Mouse (Mus musculus) embryonic facial prominence, embryonic 12.5 days (tissue): Measurements from ENCODE around the gene Gm11555. TPM values are rescaled to one million over a fixed set of nuclear protein-coding genes. Genes with fewer than 3 reads are reported as not detected.
"Not testable (repeated sequence)": the region's sequence is repeated elsewhere in the genome, so short reads cannot be mapped to it uniquely, and the experiment has no call there.

Source experiments
- ATAC-seq: fragments of 200-750 bp; cut with Nextera tagmentation; 2 replicates; pipeline ENCODE4 v1.8.0; 2017; ENCODE audit not compliant: insufficient number of reproducible peaks, insufficient read depth, low FRiP score, low TSS enrichment
- H3K27ac ChIP-seq: fragments of 300-500 bp; sonication (generic); 2 replicates; pipeline ENCODE4 v1.5.1; 2016; ENCODE audit warnings: mild to moderate bottlenecking
- H3K27me3 ChIP-seq: fragments of 300-500 bp; sonication (generic); 2 replicates; pipeline ENCODE4 v1.6.1; 2016; ENCODE audit warnings: mild to moderate bottlenecking, moderate library complexity
- H3K36me3 ChIP-seq: fragments of 300-500 bp; sonication (generic); 2 replicates; pipeline ENCODE4 v1.6.1; 2016; ENCODE audit warnings: mild to moderate bottlenecking
- H3K4me1 ChIP-seq: fragments of 300-500 bp; sonication (generic); 2 replicates; pipeline ENCODE4 v1.6.1; 2016
- H3K4me2 ChIP-seq: fragments of 300-500 bp; sonication (generic); replicated peaks from 2 replicates; pipeline ENCODE4 v1.6.1; 2016; ENCODE audit warnings: mild to moderate bottlenecking, moderate library complexity
- H3K4me3 ChIP-seq: fragments of 300-500 bp; sonication (generic); 2 replicates; pipeline ENCODE4 v1.5.1; 2016; ENCODE audit warnings: mild to moderate bottlenecking
- H3K9ac ChIP-seq: fragments of 300-500 bp; sonication (generic); 2 replicates; pipeline ENCODE4 v1.6.1; 2016; ENCODE audit warnings: mild to moderate bottlenecking, moderate library complexity
- H3K9me3 ChIP-seq: fragments of 300-500 bp; sonication (generic); 2 replicates; pipeline ENCODE4 v1.6.1; 2016; ENCODE audit warnings: mild to moderate bottlenecking, moderate library complexity
- WGBS: fragments of 180-500 bp; shearing (Covaris S2); methylation state at CpG from one replicate; pipeline ENCODE4 v1.1.7; 2016; 5-methylcytosine and 5-hydroxymethylcytosine counted together
- polyA plus RNA-seq: library from polyadenylated mRNA; unstranded; fragments of >200 nt; fragmentation: Nextera tagmentation; extraction: Ambion mirVana; gene quantifications from 2 replicates; pipeline ENCODE4 v1.2.1, GENCODE M21; 2016

Gm11555 gene
- polyA plus RNA-seq, 1 experiment from 2014 or later = not detected

DNA sequence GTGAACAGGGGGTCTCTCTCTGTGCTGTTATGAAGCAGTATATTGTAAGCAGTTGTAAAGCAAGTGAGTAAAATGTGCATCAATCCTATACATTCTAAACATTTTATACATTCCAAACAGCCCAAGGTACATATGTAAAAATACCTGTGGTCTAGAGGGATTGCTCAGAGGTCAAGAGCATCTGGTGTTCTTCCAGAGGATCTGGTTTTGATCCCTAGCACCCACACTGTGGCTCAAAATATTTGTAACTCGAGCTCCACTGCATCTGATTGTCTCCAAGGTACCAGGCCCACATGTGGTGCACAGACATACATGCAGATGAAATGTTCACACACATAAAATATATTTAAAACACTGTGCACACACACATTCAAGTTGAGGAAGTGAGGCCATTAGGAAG is 9.1 kb downstream of the Gm11555 start:
- H3K9me3 ChIP-seq = no peaks in the 10 kb centered on the region
- no peak overlapping the region for H3K9ac ChIP-seq
- no peaks in the 10 kb centered on the region for H3K27me3 ChIP-seq
- no peak overlapping the region for H3K4me2 ChIP-seq
- ATAC-seq = no peak
- no peak overlapping the region for H3K27ac ChIP-seq
- H3K36me3 ChIP-seq = no peaks in the 10 kb centered on the region
- no peak overlapping the region for H3K4me3 ChIP-seq
- 0 out of 2 replicates have a peak, but pooled peaks cover 3% of the 10 kb centered on the region for H3K4me1 ChIP-seq
- WGBS = 23% methylated on average over 1 of the region's 1 CpGs

DNA sequence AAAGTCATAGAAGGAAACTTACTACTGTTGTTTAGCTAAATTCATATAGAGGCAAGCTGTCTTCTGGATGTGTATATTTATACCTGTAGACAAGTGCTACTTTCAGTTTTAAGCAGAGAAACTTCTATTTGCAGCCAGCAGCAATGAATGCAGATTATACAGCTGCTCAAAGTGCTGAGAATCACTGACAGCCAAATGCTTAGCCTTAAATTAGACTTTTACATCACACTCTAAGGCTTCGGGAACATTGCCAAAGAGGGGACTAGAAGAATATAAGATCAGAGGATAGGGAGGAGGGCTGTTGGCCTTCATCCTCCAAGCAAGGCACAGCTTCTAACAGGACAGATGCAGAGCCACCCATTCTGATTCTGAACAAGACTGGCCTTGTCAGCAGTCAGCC is 12.9 kb downstream of the Gm11555 start:
- H3K9ac ChIP-seq = no peak overlapping the region

GRCm38 (mm10) chr11:99634653-99635134 is 15.3 kb downstream of the Gm11555 start, which contains the start of gene Krtap4-2:
TSS of gene Krtap4-2 (minus strand) at chr11:99635084.
- H3K27ac ChIP-seq = no peak within 1 kb of the TSS
- H3K36me3 ChIP-seq = no peaks in the 10 kb centered on the region
- no peaks in the 10 kb centered on the region for H3K9me3 ChIP-seq
- H3K4me3 ChIP-seq = no peak within 1 kb of the TSS
- ATAC-seq = no peak
- no peak within 1 kb of the TSS for H3K9ac ChIP-seq
- no peaks in the 10 kb centered on the region for H3K4me1 ChIP-seq
- no peak within 1 kb of the TSS for H3K4me2 ChIP-seq
- no peaks in the 10 kb centered on the region; the same call in 1 of the 2 replicates for H3K27me3 ChIP-seq
- 36% methylated on average over 8 of the region's 8 CpGs for WGBS

More for the DNA sequence above, 12.9 kb downstream of the Gm11555 start:
- no peak overlapping the region for H3K4me2 ChIP-seq
- no peaks in the 10 kb centered on the region; the same call in 1 of the 2 replicates for H3K27me3 ChIP-seq
- H3K9me3 ChIP-seq = no peaks in the 10 kb centered on the region
- H3K4me3 ChIP-seq = no peak overlapping the region
- H3K4me1 ChIP-seq = 0 out of 2 replicates have a peak, but pooled peaks cover 3% of the 10 kb centered on the region
- ATAC-seq = no peak
- no peak overlapping the region for H3K27ac ChIP-seq
- no peaks in the 10 kb centered on the region for H3K36me3 ChIP-seq
- WGBS = 70% methylated on average over 1 of the region's 1 CpGs

DNA sequence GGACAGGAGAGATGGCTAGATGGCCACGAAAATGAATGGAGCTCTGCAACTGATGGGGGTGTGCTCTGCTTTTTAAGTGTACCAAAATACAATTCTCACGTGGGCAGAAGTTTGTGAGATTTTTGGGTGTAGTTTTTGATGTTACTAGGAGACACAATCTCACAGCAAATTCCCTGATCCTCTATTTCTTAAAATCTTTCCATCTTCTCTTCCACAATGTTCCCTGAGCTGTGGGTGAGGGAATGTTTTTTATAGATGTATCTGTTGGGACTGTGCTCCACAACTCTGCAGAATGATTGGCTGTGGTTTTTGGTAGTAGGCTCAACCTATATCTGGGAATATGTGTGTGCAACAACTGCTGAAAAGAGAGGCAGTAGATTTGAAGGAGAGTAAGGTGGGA is 16.7 kb downstream of the Gm11555 start:
- Histone ChIP-seq H3K27ac (no peak overlapping the region), H3K27me3 (no peaks in the 10 kb centered on the region; the same call in 1 of the 2 replicates), H3K4me2 (no peak overlapping the region), H3K36me3 (no peaks in the 10 kb centered on the region), H3K4me3 (no peak overlapping the region), H3K4me1 (no peaks in the 10 kb centered on the region), H3K9me3 (no peaks in the 10 kb centered on the region), H3K9ac (no peak overlapping the region)
- WGBS = 64% methylated on average over 2 of the region's 2 CpGs
- no peak for ATAC-seq

GRCm38 (mm10) chr11:99630890-99631289 is 19.1 kb downstream of the Gm11555 start:
- Histone ChIP-seq H3K9me3 (no peaks in the 10 kb centered on the region), H3K9ac (no peak overlapping the region), H3K27ac (no peak overlapping the region), H3K36me3 (no peaks in the 10 kb centered on the region), H3K4me2 (no peak overlapping the region), H3K4me1 (no peaks in the 10 kb centered on the region), H3K4me3 (no peak overlapping the region), H3K27me3 (no peaks in the 10 kb centered on the region; the same call in 1 of the 2 replicates)
- 72% methylated on average over 3 of the region's 3 CpGs for whole genome bisulfite sequencing
- no peak for ATAC-seq

- Histone ChIP-seq H3K9ac (no peak within 1 kb of the TSS), H3K9me3 (no peaks in the 10 kb centered on the region), H3K4me2 (no peak within 1 kb of the TSS), H3K27me3 (no peaks in the 10 kb centered on the region), H3K36me3 (no peaks in the 10 kb centered on the region), H3K4me1 (no peaks in the 10 kb centered on the region), H3K27ac (no peak within 1 kb of the TSS), H3K4me3 (no peak within 1 kb of the TSS)
- 81% methylated on average over 4 of the region's 4 CpGs for WGBS
- no peak for ATAC-seq
These were observed 21.9 kb downstream of the Gm11555 start, which contains the start of gene Krtap4-1 for GRCm38 (mm10) chr11:99628138-99628537. TSS of gene Krtap4-1 (minus strand) at chr11:99628238.

DNA sequence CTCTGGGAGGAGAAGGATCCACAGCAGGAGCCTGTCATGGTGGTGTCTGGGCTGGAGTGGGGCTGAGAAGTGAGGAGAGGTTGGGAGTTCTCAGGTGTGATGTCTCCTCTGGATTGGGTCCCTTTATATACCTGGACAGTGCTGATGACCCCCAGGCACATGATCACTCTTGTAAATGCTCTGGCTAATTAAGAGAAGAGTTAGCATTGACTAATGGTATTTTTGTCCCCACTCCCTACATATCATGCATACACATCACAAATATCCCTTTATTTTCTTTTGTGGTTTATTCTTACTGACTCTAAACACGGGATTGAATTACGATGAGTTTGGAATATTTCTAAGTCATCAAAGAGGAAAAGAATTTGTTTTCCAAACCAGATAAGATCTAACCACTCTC is 29.7 kb downstream of the Gm11555 start, which contains the start of gene Gm11562:
Gene Gm11562 (minus strand): TSS at position 101 of the 400 bp plus-strand sequence.
- WGBS = 86% methylated on average over 2 of the region's 2 CpGs
- H3K36me3 ChIP-seq = no peaks in the 10 kb centered on the region
- H3K4me2 ChIP-seq = no peak within 1 kb of the TSS
- ATAC-seq = no peak
- H3K4me1 ChIP-seq = no peaks in the 10 kb centered on the region
- H3K9me3 ChIP-seq = no peaks in the 10 kb centered on the region
- no peaks in the 10 kb centered on the region for H3K27me3 ChIP-seq
- no peak within 1 kb of the TSS for H3K27ac ChIP-seq
- H3K4me3 ChIP-seq = no peak within 1 kb of the TSS
- no peak within 1 kb of the TSS for H3K9ac ChIP-seq

GRCm38 (mm10) chr11:99614796-99615363 is 35.2 kb downstream of the Gm11555 start, which contains the start of gene Krtap2-4:
TSS of gene Krtap2-4 (minus strand) at chr11:99614846.
- H3K4me3 ChIP-seq = no peak within 1 kb of the TSS
- H3K27ac ChIP-seq = no peak within 1 kb of the TSS
- H3K4me1 ChIP-seq = no peaks in the 10 kb centered on the region
- no peak within 1 kb of the TSS for H3K9ac ChIP-seq
- H3K9me3 ChIP-seq = no peaks in the 10 kb centered on the region
- no peaks in the 10 kb centered on the region for H3K27me3 ChIP-seq
- ATAC-seq = no peak
- no peaks in the 10 kb centered on the region for H3K36me3 ChIP-seq
- no peak within 1 kb of the TSS for H3K4me2 ChIP-seq
- WGBS = 82% methylated on average over 3 of the region's 3 CpGs

DNA sequence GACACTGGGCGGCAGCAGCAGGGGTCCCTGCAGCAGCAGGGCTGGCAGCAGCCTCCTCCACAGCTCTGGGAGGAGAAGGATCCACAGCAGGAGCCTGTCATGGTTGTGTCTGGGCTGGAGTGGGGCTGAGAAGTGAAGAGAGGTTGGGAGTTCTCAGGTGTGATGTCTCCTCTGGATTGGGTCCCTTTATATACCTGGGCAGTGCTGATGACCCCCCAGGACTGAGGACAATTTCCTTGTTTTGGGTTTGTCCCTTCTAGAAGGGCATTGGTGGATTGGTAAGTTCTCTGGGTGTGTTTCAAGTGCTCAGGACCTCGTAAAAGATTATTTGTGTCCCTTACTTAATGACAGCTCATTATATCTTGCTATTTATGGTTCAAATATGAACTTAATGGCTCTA is 39.9 kb downstream of the Gm11555 start, which contains the start of gene Gm11937:
Gene Gm11937 (minus strand): TSS at position 101 of the 400 bp plus-strand sequence.
- H3K9me3 ChIP-seq, H3K4me3 ChIP-seq, ATAC-seq, H3K4me2 ChIP-seq, H3K27me3 ChIP-seq, H3K36me3 ChIP-seq, H3K9ac ChIP-seq, H3K4me1 ChIP-seq, H3K27ac ChIP-seq: not testable (repeated sequence)
- WGBS = 74% methylated on average over 1 of the region's 2 CpGs

DNA sequence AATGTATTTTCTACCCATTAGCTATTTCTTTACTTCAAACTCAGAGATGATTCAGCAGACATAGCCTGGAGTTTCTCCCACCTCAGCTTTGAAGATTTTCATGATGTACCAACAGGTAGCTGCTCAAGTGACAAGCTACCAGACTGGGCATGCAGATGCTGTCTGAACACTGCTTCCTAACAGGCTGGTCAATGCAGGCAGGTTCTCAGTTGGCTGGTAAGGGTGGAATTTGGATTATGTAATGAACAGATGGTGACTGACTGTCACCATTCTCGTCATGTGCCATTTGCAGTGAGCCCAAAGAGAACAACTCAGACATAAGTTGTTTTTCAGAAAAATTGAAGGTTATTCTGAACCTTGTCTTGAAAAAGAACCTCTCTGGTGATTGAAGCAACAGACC is 40.9 kb downstream of the Gm11555 start:
- Histone ChIP-seq H3K4me3 (no peak overlapping the region), H3K27ac (no peak overlapping the region), H3K4me1 (no peaks in the 10 kb centered on the region), H3K9me3 (no peaks in the 10 kb centered on the region), H3K9ac (no peak overlapping the region), H3K27me3 (no peaks in the 10 kb centered on the region), H3K36me3 (no peaks in the 10 kb centered on the region), H3K4me2 (no peak overlapping the region)
- no peak for ATAC-seq
- 68% methylated on average over 1 of the region's 1 CpGs for WGBS

DNA sequence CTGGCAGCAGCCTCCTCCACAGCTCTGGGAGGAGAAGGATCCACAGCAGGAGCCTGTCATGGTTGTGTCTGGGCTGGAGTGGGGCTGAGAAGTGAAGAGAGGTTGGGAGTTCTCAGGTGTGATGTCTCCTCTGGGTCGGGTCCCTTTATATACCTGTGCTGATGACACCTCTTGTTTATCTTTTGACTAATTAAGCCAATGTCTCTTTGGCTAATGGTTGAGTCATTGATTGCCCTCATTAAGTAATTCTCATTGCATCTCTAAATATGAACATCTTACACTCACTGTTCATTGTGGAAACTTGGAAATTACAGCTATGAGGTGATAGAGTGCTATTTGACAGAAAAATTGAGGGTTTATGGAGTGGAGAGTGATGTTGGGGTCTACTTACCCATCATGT is 46.8 kb downstream of the Gm11555 start, which contains the start of gene Gm11938:
Gene Gm11938 (minus strand): TSS at position 101 of the 400 bp plus-strand sequence.
- H3K27ac ChIP-seq, H3K4me2 ChIP-seq, H3K9ac ChIP-seq, H3K27me3 ChIP-seq, H3K9me3 ChIP-seq, H3K4me3 ChIP-seq, H3K36me3 ChIP-seq, ATAC-seq, H3K4me1 ChIP-seq: not testable (repeated sequence)
- WGBS = 88% methylated on average over 1 of the region's 1 CpGs
